8 mouse cellular contexts compared by ENCODE assay signal in the genomic region with DNA sequence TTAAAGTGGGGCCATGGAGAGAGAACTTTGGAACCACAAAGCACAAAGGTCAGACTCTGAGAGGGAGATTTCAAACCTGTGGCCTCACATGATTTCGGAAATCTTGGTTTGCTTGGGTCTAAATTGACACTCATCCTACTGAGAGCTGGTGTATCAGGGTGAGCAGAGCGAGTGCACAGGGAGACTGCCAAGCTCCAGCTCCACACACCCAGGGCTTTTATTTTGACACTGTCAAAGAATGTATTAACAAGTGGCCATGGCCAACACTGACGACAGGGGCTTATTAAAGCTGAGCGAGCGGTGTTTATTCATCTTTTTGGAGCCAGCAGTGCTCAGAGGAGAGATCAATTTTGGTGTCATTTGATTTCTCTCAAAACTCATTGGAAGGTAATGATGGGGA. TPM values are rescaled to one million over a fixed set of nuclear protein-coding genes. Genes with fewer than 3 reads are reported as not detected.
DNase-seq lines count a peak whose midpoint lies in the region; ATAC-seq and TF ChIP-seq lines count a peak whose summit lies in the region.

No protein-coding gene starts in this region.

- H3K27ac ChIP-seq in liver, adult 2 months (replicated peaks; ENCODE audit: insufficient read depth, low read depth, low read length), result no peak overlapping the region
- H3K27ac ChIP-seq in heart, embryonic 14.5 days (replicated peaks in 1 of 2; ENCODE audit: control insufficient read depth in 1 of 2, insufficient read depth in 1 of 2, low read depth in 2 of 2, low read length in 2 of 2), result no peak overlapping the region
- H3K27ac ChIP-seq in limb, embryonic 12.5 days, result no peak overlapping the region
- H3K27ac ChIP-seq in neural tube, embryonic 15.5 days (replicated peaks), result no peak overlapping the region

- ATAC-seq in heart, embryonic 14.5 days (ENCODE audit: insufficient number of reproducible peaks, insufficient read depth, low FRiP score, low read depth), result peak; percentile 57; the same call in 1 of the 2 replicates
- ATAC-seq in limb, embryonic 12.5 days (ENCODE audit: insufficient number of reproducible peaks, insufficient read depth, low FRiP score, low TSS enrichment, low read depth), result no peak
- ATAC-seq in neural tube, embryonic 15.5 days (ENCODE audit: low FRiP score), result no peak
- ATAC-seq in CD4-positive, CD25-positive, alpha-beta regulatory T cell, adult 4 months, result no peak

- no peak for TF ChIP-seq POLR2A in liver, adult 2 months (IDR thresholded peaks at IDR 0.05; ENCODE audit: extremely low read depth, insufficient read depth, low read length)

- no peaks in the 10 kb centered on the region for H3K27me3 ChIP-seq in liver, adult 2 months (ENCODE audit: control insufficient read depth, insufficient read depth, low read length)
- no peaks in the 10 kb centered on the region for H3K27me3 ChIP-seq in heart, embryonic 14.5 days (ENCODE audit: control insufficient read depth, insufficient read depth, low read length)
- H3K27me3 ChIP-seq in limb, embryonic 12.5 days, result no peaks in the 10 kb centered on the region
- H3K27me3 ChIP-seq in neural tube, embryonic 15.5 days (replicated peaks), result no peaks in the 10 kb centered on the region

- H3K4me3 ChIP-seq in liver, adult 2 months (ENCODE audit: insufficient read depth, low read depth, low read length), result no peak overlapping the region
- peak overlapping the region; percentile 26 to 27; a peak in 3 of 4 replicates for H3K4me3 ChIP-seq in heart, embryonic 14.5 days (ENCODE audit: control insufficient read depth in 1 of 2, insufficient read depth in 1 of 2, low read depth in 1 of 2, low read length in 2 of 2)
- H3K4me3 ChIP-seq in limb, embryonic 12.5 days (replicated peaks), result peak overlapping the region; percentile 19
- peak overlapping the region; percentile 12 for H3K4me3 ChIP-seq in neural tube, embryonic 15.5 days (replicated peaks)

- H3K9me3 ChIP-seq in heart, embryonic 14.5 days (ENCODE audit: control insufficient read depth, low read length), result no peaks in the 10 kb centered on the region
- H3K9me3 ChIP-seq in limb, embryonic 12.5 days, result no peaks in the 10 kb centered on the region
- H3K9me3 ChIP-seq in neural tube, embryonic 15.5 days (replicated peaks), result no peaks in the 10 kb centered on the region

- no peaks in the 10 kb centered on the region; the same call in 1 of the 2 replicates for H3K36me3 ChIP-seq in liver, adult 2 months (ENCODE audit: control insufficient read depth, insufficient read depth, low read length)
- peaks cover 14% of the 10 kb centered on the region; the same call in 1 of the 2 replicates for H3K36me3 ChIP-seq in heart, embryonic 14.5 days (ENCODE audit: control insufficient read depth, insufficient read depth, low read length)
- no peaks in the 10 kb centered on the region for H3K36me3 ChIP-seq in limb, embryonic 12.5 days
- no peaks in the 10 kb centered on the region for H3K36me3 ChIP-seq in neural tube, embryonic 15.5 days

- peak; percentile 32 for DNase-seq in liver, adult 2 months (ENCODE audit: extremely low read depth, low read depth, low spot score)
- no peak for DNase-seq in liver
- DNase-seq in spleen, postnatal 14 days (ENCODE audit: low spot score in 2 of 2), result no peak
- no peak for DNase-seq in cerebellum, postnatal 4 days (ENCODE audit: low spot score in 2 of 2)

- WGBS in liver, adult 2 months, result 18% methylated on average over 5 of the region's 5 CpGs
- 20% methylated on average over 5 of the region's 5 CpGs for WGBS in heart, embryonic 14.5 days
- 28% methylated on average over 5 of the region's 5 CpGs for WGBS in limb, embryonic 12.5 days
- 24% methylated on average over 5 of the region's 5 CpGs for WGBS in neural tube, embryonic 15.5 days

- no peaks in the 10 kb centered on the region for H3K4me1 ChIP-seq in liver, adult 2 months (ENCODE audit: control insufficient read depth, insufficient read depth, low read length)
- H3K4me1 ChIP-seq in heart, embryonic 14.5 days (ENCODE audit: control insufficient read depth in 2 of 2, insufficient read depth in 2 of 2, low read length in 2 of 2), result peaks cover 25 to 44% of the 10 kb centered on the region in 2 experiments
- peaks cover 33% of the 10 kb centered on the region for H3K4me1 ChIP-seq in limb, embryonic 12.5 days (replicated peaks)
- peaks cover 34% of the 10 kb centered on the region for H3K4me1 ChIP-seq in neural tube, embryonic 15.5 days

- peak overlapping the region; percentile 58 for H3K4me2 ChIP-seq in heart, embryonic 14.5 days (ENCODE audit: low read length)
- peak overlapping the region; percentile 46 for H3K4me2 ChIP-seq in limb, embryonic 12.5 days
- H3K4me2 ChIP-seq in neural tube, embryonic 15.5 days, result peak overlapping the region; percentile 32

- TF ChIP-seq CTCF in liver, adult 2 months (IDR thresholded peaks at IDR 0.05; ENCODE audit: low read depth, low read length), result no peak

- no peaks in the 10 kb centered on the region for H3K79me2 ChIP-seq in liver, adult 2 months (ENCODE audit: control insufficient read depth, insufficient read depth, low read length)

- no peak overlapping the region for H3K9ac ChIP-seq in liver, adult 2 months (ENCODE audit: low read depth, low read length)
- H3K9ac ChIP-seq in heart, embryonic 14.5 days (ENCODE audit: low read length), result peak overlapping the region; percentile 25
- H3K9ac ChIP-seq in limb, embryonic 12.5 days (replicated peaks), result no peak overlapping the region
- H3K9ac ChIP-seq in neural tube, embryonic 15.5 days (replicated peaks), result no peak overlapping the region

RNA-seq across cellular contexts. Expression of a gene that starts 3.0 kb away (rescaled TPM):
- total RNA-seq in liver, adult 2 months (2014; rRNA removed), result 3.1 and 3.2 TPM in 2 replicates
- 0.85 and 0.93 TPM in 2 replicates for polyA plus RNA-seq in liver, adult 2 months (2012; rRNA removed)
- polyA plus RNA-seq in heart, embryonic 14.5 days (2014; fragmentation: Nextera tagmentation; extraction: Ambion mirVana), result 9.6 and 10.0 TPM in 2 replicates
- polyA plus RNA-seq in limb, embryonic 12.5 days (2016; fragmentation: Nextera tagmentation; extraction: Ambion mirVana), result 11.1 and 12.3 TPM in 2 replicates
- 7.6 and 8.4 TPM in 2 replicates for polyA plus RNA-seq in neural tube, embryonic 15.5 days (2015; fragmentation: Nextera tagmentation; extraction: Ambion mirVana)
- polyA plus RNA-seq in CD4-positive, CD25-positive, alpha-beta regulatory T cell, adult 4 months (2017; shearing (Covaris generic)), result 1 to 10 TPM; 1.4 to 1.7 TPM
